Mouse (Mus musculus): ENCODE measurements around the gene Ccdc38.
"Not testable (repeated sequence)": the region's sequence is repeated elsewhere in the genome, so short reads cannot be mapped to it uniquely, and the experiment has no call there.

Gene Ccdc38

DNA sequence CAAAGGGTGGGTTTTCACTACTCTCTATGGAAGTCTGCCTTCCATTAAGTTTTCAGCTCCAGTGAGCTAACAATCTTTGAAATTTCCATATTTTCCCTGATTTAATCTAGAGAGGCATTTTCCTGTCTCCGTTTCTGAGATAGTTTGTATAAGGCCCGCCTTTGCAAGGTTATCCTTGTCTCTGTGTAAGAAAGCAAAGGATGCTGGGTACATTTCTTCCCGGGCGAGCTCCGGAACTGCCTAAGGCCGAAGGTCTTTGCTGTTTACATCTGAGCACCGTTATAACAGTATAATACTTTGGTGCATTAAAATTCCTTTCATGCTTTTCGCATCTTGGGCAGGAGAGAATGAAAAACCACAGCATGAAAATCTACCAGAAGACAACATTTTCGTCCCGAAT is 9.4 kb downstream of the Ccdc38 start:
- no peak for DNase-seq

DNA sequence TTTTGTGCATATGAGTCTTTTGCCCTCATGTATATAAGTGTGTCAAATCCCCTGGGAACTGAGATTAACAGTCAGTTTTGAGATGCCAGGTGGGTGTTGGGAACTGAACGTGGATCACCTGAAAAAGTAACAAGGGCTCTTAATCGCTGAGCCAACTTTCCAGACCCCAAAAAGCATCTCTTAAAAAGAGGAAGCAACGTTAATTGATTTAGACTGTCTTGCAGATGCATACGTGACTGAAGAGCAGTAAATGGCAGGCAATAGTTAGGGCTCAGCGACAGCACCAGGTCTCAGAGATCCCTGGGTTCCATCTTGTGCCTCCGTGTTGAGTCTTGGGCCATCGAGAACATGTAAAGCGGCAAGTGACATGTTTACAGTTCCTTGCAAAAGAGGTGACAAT is 12.2 kb downstream of the Ccdc38 start:
- DNase-seq = no peak

DNA sequence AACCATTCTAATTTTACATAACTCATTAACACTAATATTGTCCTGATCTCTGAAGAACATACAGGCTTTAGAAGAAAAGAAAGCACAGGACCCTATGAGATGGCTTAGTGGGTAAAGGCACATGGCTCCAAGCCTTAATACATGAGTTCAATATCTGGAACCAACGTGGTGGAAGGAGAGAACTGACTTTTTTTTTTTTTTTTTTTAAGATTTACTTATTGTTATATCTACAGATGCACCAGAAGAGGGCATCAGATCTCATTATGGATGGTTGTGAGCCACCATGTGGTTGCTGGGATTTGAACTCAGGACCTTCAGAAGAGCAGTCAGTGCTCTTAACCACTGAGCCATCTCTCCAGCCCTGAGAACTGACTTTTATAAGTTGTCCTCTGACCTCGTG is 17.5 kb downstream of the Ccdc38 start:
- DNase-seq = not testable (repeated sequence)

DNA sequence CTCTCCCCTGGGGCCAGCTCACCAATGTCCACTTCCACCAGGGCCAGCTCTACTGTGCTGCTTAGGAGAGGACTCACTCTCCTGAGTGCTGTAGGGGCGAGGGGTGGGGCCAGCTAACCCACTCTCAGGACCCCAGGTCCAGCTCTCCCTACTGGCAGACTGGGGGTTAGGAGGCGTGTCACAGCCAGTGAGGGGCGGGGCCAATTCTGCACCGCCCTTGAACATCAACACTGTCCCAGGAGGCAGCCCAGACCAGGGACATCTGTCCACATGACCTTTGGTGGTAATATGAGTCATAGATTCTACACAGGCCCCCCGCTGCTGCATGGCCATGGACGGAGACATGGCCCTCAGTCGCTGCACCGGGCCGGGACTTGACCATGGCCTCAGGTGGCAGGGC is 19.4 kb downstream of the Ccdc38 start:
- no peak for DNase-seq

DNA sequence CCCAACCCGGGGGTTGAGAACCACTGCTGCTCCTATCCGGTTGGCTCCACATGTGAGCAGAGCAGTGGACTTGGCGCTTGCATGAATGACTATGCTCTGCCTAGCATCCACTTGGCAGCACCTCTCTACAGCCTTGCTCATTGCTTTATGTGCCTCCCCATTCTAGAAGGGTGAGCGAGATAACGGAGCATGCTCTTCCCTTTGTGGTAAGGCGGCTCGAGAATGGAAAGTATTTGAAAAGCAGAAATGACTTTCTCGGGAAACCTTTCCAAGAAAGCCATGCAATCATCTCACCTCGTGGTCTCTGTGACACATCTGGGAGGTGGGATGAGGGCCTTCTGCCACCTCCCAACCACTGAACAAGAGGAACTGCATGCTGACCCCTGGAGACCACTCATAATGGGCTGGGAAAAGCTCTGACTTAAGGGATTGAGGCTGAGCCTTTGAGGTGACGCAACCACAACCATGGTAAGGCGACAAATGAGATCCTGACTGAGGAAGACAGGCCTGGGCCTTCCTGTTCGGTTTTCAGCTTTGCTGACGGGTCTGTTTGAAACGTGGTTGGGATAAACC is 24.2 kb downstream of the Ccdc38 start:
- no peak for DNase-seq

GRCm38 (mm10) chr10:93567066-93567465 is 26.6 kb downstream of the Ccdc38 start:
- DNase-seq = no peak

GRCm38 (mm10) chr10:93567841-93568566 is 27.6 kb downstream of the Ccdc38 start:
- no peak for DNase-seq

- no peak for DNase-seq
Measured at GRCm38 (mm10) chr10:93568671-93569070, 28.2 kb downstream of the Ccdc38 start.

GRCm38 (mm10) chr10:93572209-93572608 is 31.8 kb downstream of the Ccdc38 start:
- DNase-seq = no peak

DNA sequence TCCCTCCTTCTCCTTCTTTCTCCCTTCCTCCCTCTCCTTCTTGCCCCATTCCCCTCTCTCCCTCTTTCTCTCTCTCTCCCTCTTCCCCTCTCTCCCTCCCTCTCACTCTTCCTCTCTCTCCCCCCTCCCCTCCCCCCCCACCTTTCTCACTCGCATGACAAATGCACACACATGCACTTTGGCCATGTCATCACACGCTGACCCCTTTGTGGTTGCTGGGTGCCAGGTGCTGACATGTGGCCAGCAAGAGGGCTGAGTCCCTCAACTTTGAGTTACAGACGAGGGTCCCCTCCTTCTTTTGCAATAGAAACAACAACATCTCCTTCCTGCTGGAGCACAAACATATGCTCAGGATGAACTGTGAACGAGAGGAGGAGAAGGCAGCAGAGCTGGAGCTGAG is 34.5 kb downstream of the Ccdc38 start:
- DNase-seq = no peak

DNA sequence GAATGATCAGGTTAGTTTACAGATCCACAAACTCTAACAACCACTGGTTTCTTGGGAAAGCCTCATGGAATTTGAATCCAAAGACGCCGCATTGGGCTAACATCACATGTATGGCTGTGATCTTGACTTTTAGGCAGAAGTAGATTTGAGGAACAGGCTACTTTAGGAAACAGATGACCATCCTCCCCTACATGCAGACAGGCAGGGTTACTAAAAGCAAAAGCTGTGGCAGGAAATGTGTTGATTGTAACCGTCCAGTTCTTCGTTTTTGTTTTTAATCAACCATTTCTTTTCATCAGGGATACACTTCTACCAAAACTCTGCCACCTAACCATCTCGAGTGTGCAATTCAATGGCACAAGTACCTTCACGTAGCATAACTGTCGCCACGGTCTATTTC is 35.5 kb downstream of the Ccdc38 start:
- no peak for DNase-seq

DNA sequence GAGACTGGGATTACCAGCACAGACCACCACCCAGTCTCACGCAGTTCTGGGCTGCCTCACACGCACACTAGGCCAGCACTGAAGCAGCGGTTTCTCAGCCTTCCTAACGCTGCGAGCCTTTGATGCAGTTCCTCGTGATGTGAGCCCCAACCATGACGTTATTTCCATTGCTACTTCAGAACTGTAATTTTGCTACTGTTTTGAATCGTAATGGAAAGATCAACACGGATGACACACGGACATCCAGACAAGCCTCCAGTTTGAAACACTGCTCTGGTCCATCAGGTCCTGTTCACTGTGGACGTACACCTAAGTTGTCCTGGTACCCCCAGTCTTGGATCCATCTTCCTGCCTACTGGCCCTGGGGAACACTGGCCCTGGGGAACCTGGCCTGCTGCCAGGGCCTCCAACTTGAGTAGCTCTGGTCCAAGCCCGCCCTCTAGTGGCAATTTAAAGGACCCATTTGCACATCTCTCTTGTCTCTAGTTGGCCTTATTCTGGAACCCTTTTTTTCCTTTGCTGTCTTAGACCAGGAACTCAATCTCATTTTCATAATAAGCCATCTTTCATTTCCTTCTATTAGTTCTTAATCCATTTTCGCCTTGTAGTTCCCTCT is 36.9 kb downstream of the Ccdc38 start:
- DNase-seq = peak; percentile 77 to 78

- DNase-seq = no peak
Measured at GRCm38 (mm10) chr10:93588796-93589195, 48.4 kb downstream of the Ccdc38 start.

GRCm38 (mm10) chr10:93589281-93589848 is 48.9 kb downstream of the Ccdc38 start, which contains the start of gene Snrpf:
Gene Snrpf, minus strand, starts transcription at chr10:93589706.
- peak; percentile 93 for DNase-seq

DNA sequence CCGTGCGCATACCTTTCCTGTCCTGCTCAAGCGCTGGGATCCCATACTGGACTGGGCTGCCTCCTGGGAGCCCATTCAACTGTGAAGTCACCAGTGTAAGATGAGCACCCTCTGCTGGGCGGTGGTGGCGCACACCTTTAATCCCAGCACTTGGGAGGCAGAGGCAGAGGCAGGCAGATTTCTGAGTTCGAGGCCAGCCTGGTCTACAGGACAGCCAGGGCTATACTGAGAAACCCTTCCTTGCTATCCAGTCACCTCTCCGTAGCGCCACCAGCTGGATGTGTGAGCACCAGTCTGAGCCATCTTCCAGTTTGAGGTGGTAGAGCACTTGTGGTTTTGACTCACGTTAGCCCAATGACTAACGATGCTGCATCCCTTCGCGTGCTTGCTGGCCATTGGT is 52.0 kb downstream of the Ccdc38 start:
- peak; percentile 29 to 32 for DNase-seq

GRCm38 (mm10) chr10:93594022-93594482 is 53.6 kb downstream of the Ccdc38 start:
- DNase-seq = peak; percentile 79 to 83

- DNase-seq = no peak
Measured at GRCm38 (mm10) chr10:93595831-93596230, 55.4 kb downstream of the Ccdc38 start.

- no peak for DNase-seq
Measured at GRCm38 (mm10) chr10:93596641-93597040, 56.2 kb downstream of the Ccdc38 start.

GRCm38 (mm10) chr10:93602309-93602708 is 61.9 kb downstream of the Ccdc38 start:
- DNase-seq = no peak

GRCm38 (mm10) chr10:93603256-93603655 is 62.8 kb downstream of the Ccdc38 start:
- DNase-seq = peak in 1 of 2 experiments; percentile 9

DNA sequence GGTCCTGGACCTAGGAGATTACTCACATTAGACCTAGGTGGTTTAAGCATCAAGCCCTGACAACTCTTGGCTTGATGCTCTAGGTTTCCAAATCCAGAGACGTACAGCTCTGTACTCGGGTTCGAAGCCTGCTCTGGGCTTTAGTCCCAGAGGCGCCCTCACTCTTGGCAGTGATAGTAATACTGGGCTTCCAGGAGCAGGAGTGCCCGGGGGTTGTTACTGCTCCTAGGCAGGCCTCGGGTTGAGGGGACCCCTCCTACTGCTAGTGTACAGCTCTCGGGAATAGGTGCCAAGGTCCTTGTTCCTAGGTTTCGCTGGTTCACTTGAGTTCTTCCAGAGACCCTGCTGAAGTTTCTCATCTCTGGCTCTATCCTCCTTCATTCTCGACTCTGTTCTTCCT is 65.9 kb downstream of the Ccdc38 start:
- no peak for DNase-seq

- DNase-seq = peak in 1 of 2 experiments; percentile 8
Measured at GRCm38 (mm10) chr10:93608051-93608450, 67.6 kb downstream of the Ccdc38 start.

GRCm38 (mm10) chr10:93609236-93609635 is 68.8 kb downstream of the Ccdc38 start:
- no peak for DNase-seq

- DNase-seq = no peak
Measured at GRCm38 (mm10) chr10:93610896-93611295, 70.5 kb downstream of the Ccdc38 start.
